In genomic region chr4:57879804-57880357, GRCm38 (mm10) we compare ENCODE assay signal across 8 mouse cellular contexts. TPM values are rescaled to one million over a fixed set of nuclear protein-coding genes. Genes with fewer than 3 reads are reported as not detected.
A peak's percentile ranks its signal among the peaks of the same experiment; 100 is the strongest.
DNase-seq lines count a peak whose midpoint lies in the region; ATAC-seq lines count a peak whose summit lies in the region.

No protein-coding gene starts in this region.

- ATAC-seq in forebrain, embryonic 14.5 days = peak; percentile 77
- ATAC-seq in hematopoietic stem cell, adult 5-6 weeks (replicated peaks in 1 of 2; ENCODE audit: insufficient read depth in 1 of 2, low FRiP score in 2 of 2, low TSS enrichment in 1 of 2, low read depth in 1 of 2, poor library complexity in 2 of 2, severe bottlenecking in 2 of 2) = peak; percentile 70 to 78; a peak in 3 of 4 replicates

- H3K9ac ChIP-seq in forebrain, embryonic 14.5 days (ENCODE audit: low read length) = no peak overlapping the region

- H3K4me1 ChIP-seq in forebrain, embryonic 14.5 days (ENCODE audit: control insufficient read depth, insufficient read depth, low read length) = no peaks in the 10 kb centered on the region

- no peaks in the 10 kb centered on the region for H3K36me3 ChIP-seq in forebrain, embryonic 14.5 days (ENCODE audit: control insufficient read depth, insufficient read depth, low read length)

- no peaks in the 10 kb centered on the region for H3K27me3 ChIP-seq in forebrain, embryonic 14.5 days (replicated peaks; ENCODE audit: control insufficient read depth, insufficient read depth, low read length)

- H3K4me3 ChIP-seq in forebrain, embryonic 14.5 days (ENCODE audit: low read depth, low read length) = no peak overlapping the region

- DNase-seq in ES-CJ7 (ENCODE audit: low read depth, low spot score) = peak; percentile 81
- peak; percentile 50 for DNase-seq in c-Kit-positive CD71-negative TER-119-negative erythroid progenitor cells, embryonic 14.5 days (ENCODE audit: low read depth)
- peak; percentile 78 for DNase-seq in forebrain, embryonic 14.5 days (ENCODE audit: low spot score)
- peak; percentile 52 to 85 for DNase-seq in layer of hippocampus, adult 8-10 months (ENCODE audit: low spot score in 2 of 2)
- DNase-seq in lung, postnatal 25 days (ENCODE audit: low spot score) = peak; percentile 79
- peak; percentile 82 for DNase-seq in retina, postnatal 1 day
- peak; percentile 92 for DNase-seq in thymus, postnatal 4 days

- no peak overlapping the region for H3K4me2 ChIP-seq in forebrain, embryonic 14.5 days (ENCODE audit: low read length)

- H3K27ac ChIP-seq in forebrain, embryonic 14.5 days (ENCODE audit: low read depth, low read length) = no peak overlapping the region

- no peaks in the 10 kb centered on the region for H3K9me3 ChIP-seq in forebrain, embryonic 14.5 days (replicated peaks; ENCODE audit: control insufficient read depth, low read length)

- WGBS in forebrain, embryonic 14.5 days = 13% methylated on average over 6 of the region's 6 CpGs

RNA-seq across cellular contexts. Expression of gene D630039A03Rik, which starts 36.2 kb away (rescaled TPM):
- polyA plus RNA-seq in forebrain, embryonic 14.5 days (2014; fragmentation: Nextera tagmentation; extraction: Ambion mirVana) = not detected in 2 replicates
- 2.4 and 3.1 TPM in 2 replicates for total RNA-seq in hematopoietic stem cell, adult 5-6 weeks (2017)
- total RNA-seq in layer of hippocampus, adult 8-10 months (2022) = under 1 TPM; 0.13 to 0.33 (median 0.20) TPM
